Mouse (Mus musculus): ENCODE results near the gene Ccdc120. TPM values are rescaled to one million over a fixed set of nuclear protein-coding genes. Genes with fewer than 3 reads are reported as not detected.

The Ccdc120 gene
- under 1 TPM; 0.28 to 0.75 TPM for total RNA-seq (2021)
- long read RNA-seq, experiment 1, result 0 reads
- long read RNA-seq, experiment 2, result 0 reads

DNA sequence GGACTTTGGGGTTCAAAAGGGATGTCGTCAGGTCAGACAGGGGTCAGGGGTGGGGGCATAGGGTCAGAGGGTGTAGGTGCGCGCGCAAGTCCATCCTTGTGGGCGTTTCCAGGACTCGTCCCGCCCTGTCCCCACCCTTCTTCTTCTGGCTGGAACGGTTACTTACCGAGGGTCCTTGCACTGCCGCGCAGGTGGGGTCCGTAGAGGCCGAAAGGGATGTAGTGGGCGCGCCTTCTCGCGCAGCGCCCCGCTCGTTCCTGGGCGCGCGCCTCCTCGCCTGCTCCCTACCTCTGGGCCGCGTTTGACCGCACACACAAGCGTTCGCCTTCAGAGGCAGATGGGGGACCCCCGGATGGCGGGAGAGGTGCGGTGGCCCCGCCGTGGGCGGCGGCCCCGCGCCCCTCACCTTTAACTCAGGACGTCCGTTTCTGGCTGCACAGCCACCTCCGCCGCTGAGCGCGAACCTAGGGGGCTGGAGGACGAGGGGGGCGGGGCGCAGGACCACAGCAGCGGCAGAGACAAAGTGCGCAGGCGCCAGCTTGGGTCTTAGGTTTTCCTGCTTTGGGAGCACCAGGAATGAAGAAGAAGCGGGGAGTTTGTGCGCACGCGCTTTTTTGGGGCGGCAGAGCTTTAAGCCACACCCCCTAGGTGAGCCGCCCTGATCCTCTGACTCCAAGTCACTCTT is at the start of gene Ccdc120:
Gene Ccdc120 (minus strand): TSS at position 474 of the 685 bp plus-strand sequence.
- no peak for TF ChIP-seq CTCF (IDR thresholded peaks at IDR 0.05)
- Histone ChIP-seq H3K4me3 (peak within 1 kb of the TSS; percentile 79), H3K27ac (no peak within 1 kb of the TSS)
- peak; percentile 72 for DNase-seq
- intact Hi-C loops (cut with DNase I), result no loop called here

- intact Hi-C loops (cut with DNase I), result no loop called here
- TF ChIP-seq CTCF (IDR thresholded peaks at IDR 0.05), result no peak
- no peak for DNase-seq
- Histone ChIP-seq H3K27ac (no peak overlapping the region), H3K4me3 (no peak overlapping the region)
Measured at GRCm38 (mm10) chrX:7797327-7797726, 46.6 kb upstream of the Ccdc120 start.

DNA sequence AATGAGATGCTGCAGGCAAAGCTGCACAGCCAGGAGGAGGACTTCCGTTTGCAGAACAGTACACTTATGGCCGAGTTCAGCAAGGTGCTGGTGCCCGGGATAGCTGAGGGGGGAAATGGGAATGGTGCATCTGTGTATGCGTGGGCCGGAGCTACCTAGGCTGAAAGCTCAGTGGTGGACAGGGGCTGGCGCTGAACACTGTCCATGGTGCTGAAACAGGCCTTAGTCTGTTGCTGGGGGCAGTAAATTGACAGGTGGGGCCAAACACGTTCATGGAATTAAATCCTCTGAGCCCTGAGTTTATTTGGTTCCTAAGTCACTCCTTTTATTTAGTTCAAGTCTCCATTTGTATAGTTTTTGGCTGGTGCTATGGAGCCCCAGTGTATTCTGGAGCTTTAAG is 44.3 kb upstream of the Ccdc120 start:
- intact Hi-C loops (cut with DNase I), result no loop called here

GRCm38 (mm10) chrX:7793361-7793760 is 42.7 kb upstream of the Ccdc120 start:
- Histone ChIP-seq H3K27ac (no peak overlapping the region), H3K4me3 (no peak overlapping the region)
- intact Hi-C loops (cut with DNase I), result no loop called here
- no peak for DNase-seq
- TF ChIP-seq CTCF (IDR thresholded peaks at IDR 0.05), result peak; percentile 48

More for the DNA sequence above, 44.3 kb upstream of the Ccdc120 start:
- H3K27ac ChIP-seq, result no peak overlapping the region
- DNase-seq, result peak; percentile 26
- TF ChIP-seq CTCF (IDR thresholded peaks at IDR 0.05), result no peak
- H3K4me3 ChIP-seq, result no peak overlapping the region

- peak overlapping the region; percentile 86 for H3K4me3 ChIP-seq
- DNase-seq, result no peak
- no peak for TF ChIP-seq CTCF (IDR thresholded peaks at IDR 0.05)
- intact Hi-C loops (cut with DNase I), result no loop called here
- H3K27ac ChIP-seq, result peak overlapping the region; percentile 91
Measured at GRCm38 (mm10) chrX:7790309-7790708, 39.6 kb upstream of the Ccdc120 start.

- intact Hi-C loops (cut with DNase I), result no loop called here
- Histone ChIP-seq H3K27ac (peak within 1 kb of the TSS; percentile 91), H3K4me3 (peak within 1 kb of the TSS; percentile 86)
- peak; percentile 82 for DNase-seq
- no peak for TF ChIP-seq CTCF (IDR thresholded peaks at IDR 0.05)
Measured at GRCm38 (mm10) chrX:7789542-7790136, 38.9 kb upstream of the Ccdc120 start, which contains the start of gene Gripap1. Gripap1 (plus strand) TSS chrX:7789765.

GRCm38 (mm10) chrX:7782603-7783092 is 31.9 kb upstream of the Ccdc120 start:
- Histone ChIP-seq H3K4me3 (no peak overlapping the region), H3K27ac (no peak overlapping the region)
- no peak for DNase-seq
- TF ChIP-seq CTCF (IDR thresholded peaks at IDR 0.05), result no peak
- intact Hi-C loops (cut with DNase I), result no loop called here

GRCm38 (mm10) chrX:7779294-7779693 is 28.6 kb upstream of the Ccdc120 start:
- no peak overlapping the region for H3K4me3 ChIP-seq
- no peak overlapping the region for H3K27ac ChIP-seq
- no peak for DNase-seq
- TF ChIP-seq CTCF (IDR thresholded peaks at IDR 0.05), result no peak
- intact Hi-C loops (cut with DNase I), result loop anchor here (10.0 kb wide), 1 partner anchor 354 kb away; no protein-coding TSS in a partner anchor

- no peak for TF ChIP-seq CTCF (IDR thresholded peaks at IDR 0.05)
- intact Hi-C loops (cut with DNase I), result loop anchor here (10.0 kb wide), 1 partner anchor 354 kb away; no protein-coding TSS in a partner anchor
- no peak for DNase-seq
- Histone ChIP-seq H3K4me3 (no peak overlapping the region), H3K27ac (no peak overlapping the region)
Measured at GRCm38 (mm10) chrX:7778450-7779244, 27.9 kb upstream of the Ccdc120 start.

GRCm38 (mm10) chrX:7776329-7777082 is 25.8 kb upstream of the Ccdc120 start:
- H3K4me3 ChIP-seq, result no peak overlapping the region
- peak; percentile 38 for DNase-seq
- TF ChIP-seq CTCF (IDR thresholded peaks at IDR 0.05), result peak; percentile 77
- intact Hi-C loops (cut with DNase I), result loop anchor here (2.0 to 10.0 kb wide), 2 partner anchors 42 to 352 kb away; no protein-coding TSS in a partner anchor
- no peak overlapping the region for H3K27ac ChIP-seq

DNA sequence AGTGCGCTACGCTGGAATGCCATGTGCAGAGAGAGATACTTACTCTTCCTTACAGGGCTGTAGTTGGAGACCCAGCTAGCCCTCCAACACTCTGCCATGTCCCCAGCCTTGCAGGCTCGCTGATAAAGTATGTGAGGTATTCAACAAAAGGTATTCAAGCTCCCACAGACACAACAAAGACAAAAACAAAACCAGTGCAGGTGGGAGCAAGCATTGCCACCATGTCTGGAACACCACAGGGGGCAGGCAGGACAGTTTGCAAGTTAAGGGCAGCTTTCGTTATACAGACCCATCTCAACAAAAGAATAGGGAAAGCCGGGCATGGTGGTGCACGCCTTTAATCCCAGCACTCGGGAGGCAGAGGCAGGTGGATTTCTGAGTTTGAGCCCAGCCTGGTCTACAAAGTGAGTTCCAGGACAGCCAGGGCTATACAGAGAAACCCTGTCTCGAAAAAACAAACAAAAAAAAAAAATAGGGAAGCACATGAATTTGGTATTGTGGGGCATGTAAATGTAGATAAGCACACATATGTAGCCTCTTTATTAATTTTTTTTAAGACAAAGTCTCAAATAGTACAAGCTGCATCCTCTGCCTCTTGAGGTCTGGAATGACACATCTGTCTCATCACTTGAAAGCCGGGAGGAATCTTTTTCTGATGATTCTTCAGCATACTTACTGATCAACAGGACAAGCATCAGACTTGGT is 24.9 kb upstream of the Ccdc120 start:
- no peak for TF ChIP-seq CTCF (IDR thresholded peaks at IDR 0.05)
- no peak overlapping the region for H3K27ac ChIP-seq
- DNase-seq, result no peak
- intact Hi-C loops (cut with DNase I), result loop anchor here (2.0 to 10.0 kb wide), 2 partner anchors 41 to 351 kb away; no protein-coding TSS in a partner anchor
- no peak overlapping the region for H3K4me3 ChIP-seq

Data from gastrocnemius, adult 2 months (tissue).